Mouse (Mus musculus) olfactory bulb, adult 2 months (tissue): Measurements from ENCODE around the gene Srsf7. TPM values are rescaled to one million over a fixed set of nuclear protein-coding genes. Genes with fewer than 3 reads are reported as not detected.
"Not testable (repeated sequence)": the region's sequence is repeated elsewhere in the genome, so short reads cannot be mapped to it uniquely, and the experiment has no call there.

ENCODE experiments used
- H3K27ac ChIP-seq: fragments of 200-500 bp; 2 replicates; pipeline ENCODE4 v1.5.1; 2012; ENCODE audit warnings: low read depth, low read length; ENCODE audit not compliant: insufficient read depth
- H3K4me1 ChIP-seq: fragments of 200-500 bp; 2 replicates; pipeline ENCODE4 v1.6.1; 2012; ENCODE audit warnings: low read length; ENCODE audit not compliant: control insufficient read depth, insufficient read depth
- H3K4me3 ChIP-seq: fragments of 200-500 bp; 2 replicates; pipeline ENCODE4 v1.5.1; 2012; ENCODE audit warnings: mild to moderate bottlenecking, low read depth, low read length, moderate library complexity; ENCODE audit not compliant: insufficient read depth
- CTCF ChIP-seq: fragments of 200-500 bp; IDR thresholded peaks from 2 replicates; pipeline ENCODE4 v1.5.1; 2012; ENCODE audit warnings: low read depth, mild to moderate bottlenecking, low read length, moderate library complexity; ENCODE audit not compliant: insufficient read depth
- POLR2A ChIP-seq: fragments of 200-500 bp; IDR thresholded peaks from 2 replicates; pipeline ENCODE4 v1.6.1; 2012; ENCODE audit warnings: mild to moderate bottlenecking, low read depth, low read length, moderate library complexity; ENCODE audit not compliant: insufficient read depth
- WGBS: fragments of 180-500 bp; shearing (Covaris S2); methylation state at CpG from one replicate; pipeline ENCODE4 v1.1.7; 2018; 5-methylcytosine and 5-hydroxymethylcytosine counted together
- polyA plus RNA-seq: library from polyadenylated mRNA; stranded (reverse); fragments of >200 nt; gene quantifications from 2 replicates; pipeline ENCODE4 v1.2.4, GENCODE M21; 2012; ENCODE audit warnings: low replicate concordance; ENCODE audit not compliant: missing spikeins, insufficient read depth, insufficient read length

Gene Srsf7
- polyA plus RNA-seq, 1 experiment, result not detected

DNA sequence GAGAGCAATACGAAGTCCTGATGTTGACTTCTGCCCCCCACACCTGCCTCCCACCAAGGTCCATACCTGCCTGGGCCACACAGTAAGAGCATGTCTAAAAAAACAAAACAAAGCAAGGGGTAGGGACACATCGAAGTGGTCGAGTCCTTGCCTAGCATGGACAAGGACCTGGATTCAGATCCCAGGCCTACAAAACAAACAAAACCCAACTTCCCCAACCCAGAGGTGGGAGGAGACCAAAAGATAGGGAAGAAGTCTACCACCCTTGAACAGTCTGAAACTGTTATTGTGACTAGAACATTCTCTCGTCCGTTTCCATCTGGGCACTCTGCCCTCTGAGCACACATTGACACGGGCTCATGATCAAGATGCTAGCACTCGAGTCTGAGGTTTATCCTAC lies 27.3 kb upstream of the Srsf7 start:
- no peak overlapping the region for H3K4me3 ChIP-seq
- TF ChIP-seq POLR2A (no peak), CTCF (no peak)
- WGBS, result 81% methylated on average over 7 of the region's 7 CpGs
- H3K4me1 ChIP-seq, result no peaks in the 10 kb centered on the region
- H3K27ac ChIP-seq, result no peak overlapping the region

GRCm38 (mm10) chr17:80233844-80234243 lies 26.7 kb upstream of the Srsf7 start:
- no peak overlapping the region for H3K27ac ChIP-seq
- TF ChIP-seq CTCF (no peak), POLR2A (no peak)
- no peaks in the 10 kb centered on the region for H3K4me1 ChIP-seq
- WGBS, result 68% methylated on average over 5 of the region's 5 CpGs
- no peak overlapping the region for H3K4me3 ChIP-seq

- Histone ChIP-seq H3K4me3 (no peak overlapping the region), H3K4me1 (peaks cover 2% of the 10 kb centered on the region; the same call in 1 of the 2 replicates), H3K27ac (no peak overlapping the region)
- 41% methylated on average over 2 of the region's 2 CpGs for WGBS
- TF ChIP-seq POLR2A, result no peak
- TF ChIP-seq CTCF, result no peak
These were observed 22.3 kb upstream of the Srsf7 start for GRCm38 (mm10) chr17:80229396-80229795.

GRCm38 (mm10) chr17:80225142-80225541 lies 18.0 kb upstream of the Srsf7 start:
- not testable (repeated sequence) for H3K27ac ChIP-seq, H3K4me1 ChIP-seq, H3K4me3 ChIP-seq
- WGBS, result 44% methylated on average over 5 of the region's 5 CpGs

- TF ChIP-seq POLR2A (peak; percentile 64), CTCF (no peak)
- Histone ChIP-seq H3K27ac (peak within 1 kb of the TSS; percentile 67), H3K4me3 (peak within 1 kb of the TSS; percentile 73), H3K4me1 (peaks cover 2% of the 10 kb centered on the region; the same call in 1 of the 2 replicates)
- under 1% methylated on average over 33 of the region's 33 CpGs for WGBS
These were observed 17.4 kb upstream of the Srsf7 start, which contains the start of gene Gemin6 for GRCm38 (mm10) chr17:80224326-80225116. Gene Gemin6 (plus strand): TSS chr17:80224441.

GRCm38 (mm10) chr17:80223829-80224228 lies 16.7 kb upstream of the Srsf7 start:
- WGBS, result 2% methylated on average over 9 of the region's 9 CpGs

GRCm38 (mm10) chr17:80221890-80222628 lies 15.0 kb upstream of the Srsf7 start:
- H3K4me3 ChIP-seq, result no peak overlapping the region
- no peak overlapping the region for H3K27ac ChIP-seq
- H3K4me1 ChIP-seq, result peaks cover 2% of the 10 kb centered on the region; the same call in 1 of the 2 replicates
- 60% methylated on average over 3 of the region's 3 CpGs for WGBS
- no peak for TF ChIP-seq POLR2A
- no peak for TF ChIP-seq CTCF

More at GRCm38 (mm10) chr17:80223829-80224228, 16.7 kb upstream of the Srsf7 start:
- TF ChIP-seq POLR2A (no peak), CTCF (no peak)
- peaks cover 2% of the 10 kb centered on the region; the same call in 1 of the 2 replicates for H3K4me1 ChIP-seq
- peak overlapping the region; percentile 67 for H3K27ac ChIP-seq
- peak overlapping the region; percentile 73 for H3K4me3 ChIP-seq

DNA sequence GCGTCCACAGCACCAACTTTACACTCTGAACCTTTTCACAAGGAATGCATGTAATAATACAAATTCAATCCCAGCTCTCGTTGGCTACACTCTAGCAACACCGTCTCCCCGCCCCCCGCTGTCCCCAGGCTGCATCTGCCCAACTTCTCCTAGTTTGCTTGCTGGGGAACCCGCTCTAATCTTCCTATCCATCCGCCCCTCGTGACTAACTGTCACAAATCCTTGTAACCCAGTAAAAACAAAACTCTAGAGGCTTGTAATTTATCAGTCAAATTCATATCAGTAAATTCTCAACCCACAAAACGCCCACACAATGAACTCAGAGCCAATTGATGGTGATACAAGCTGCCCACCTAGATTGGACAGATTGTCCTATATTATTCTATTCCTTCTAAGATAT lies 14.1 kb upstream of the Srsf7 start:
- no peak overlapping the region for H3K4me3 ChIP-seq
- WGBS, result 64% methylated on average over 9 of the region's 9 CpGs
- H3K4me1 ChIP-seq, result peaks cover 2% of the 10 kb centered on the region; the same call in 1 of the 2 replicates
- no peak for TF ChIP-seq POLR2A
- no peak for TF ChIP-seq CTCF
- no peak overlapping the region for H3K27ac ChIP-seq

GRCm38 (mm10) chr17:80220131-80220530 lies 13.0 kb upstream of the Srsf7 start:
- 78% methylated on average over 2 of the region's 2 CpGs for WGBS
- Histone ChIP-seq H3K4me3 (no peak overlapping the region), H3K4me1 (peaks cover 2% of the 10 kb centered on the region; the same call in 1 of the 2 replicates), H3K27ac (no peak overlapping the region)
- TF ChIP-seq CTCF, result no peak
- TF ChIP-seq POLR2A, result no peak

- WGBS, result 90% methylated on average over 4 of the region's 4 CpGs
- H3K4me3 ChIP-seq, H3K4me1 ChIP-seq, H3K27ac ChIP-seq: not testable (repeated sequence)
These were observed 6.9 kb upstream of the Srsf7 start for GRCm38 (mm10) chr17:80213998-80214397.
